Mouse (Mus musculus) 3T3-L1 (cell line): Measurements from ENCODE around the gene Pspn.
A peak's percentile ranks its signal among the peaks of the same experiment; 100 is the strongest.

Experiments used
- DNase-seq: peaks from one replicate; pipeline ENCODE4 v3.0.0-alpha.2; 2015; ENCODE audit warnings: low read depth, low spot score

The Pspn gene

GRCm38 (mm10) chr17:56996506-56996905 lies 3.3 kb downstream of the Pspn start:
- no peak for DNase-seq

GRCm38 (mm10) chr17:56995046-56995445 lies 4.8 kb downstream of the Pspn start:
- DNase-seq = no peak

DNA sequence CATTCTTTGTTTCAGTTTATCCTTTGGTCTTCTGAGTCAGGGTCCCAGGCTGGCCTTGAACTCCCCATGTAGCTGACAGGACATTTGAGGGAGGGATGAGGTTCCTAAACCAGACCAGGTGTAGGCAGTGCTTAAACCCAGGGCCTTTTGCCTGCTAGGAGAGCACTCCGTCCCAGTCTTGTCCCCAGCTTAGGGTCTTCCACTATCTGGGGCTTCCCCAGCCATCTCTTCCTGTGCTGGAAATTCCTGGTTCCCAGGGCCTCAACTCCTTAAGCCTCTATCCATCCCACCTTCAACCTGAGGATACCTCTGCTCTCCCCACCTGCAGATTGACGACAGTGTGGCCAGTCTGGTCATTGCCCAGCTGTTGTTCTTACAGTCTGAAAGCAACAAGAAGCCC lies 8.9 kb downstream of the Pspn start:
- DNase-seq = no peak

GRCm38 (mm10) chr17:56990115-56990746 lies 9.6 kb downstream of the Pspn start, which contains the start of gene Clpp:
TSS of gene Clpp (plus strand) at chr17:56990305.
- DNase-seq = peak; percentile 99

DNA sequence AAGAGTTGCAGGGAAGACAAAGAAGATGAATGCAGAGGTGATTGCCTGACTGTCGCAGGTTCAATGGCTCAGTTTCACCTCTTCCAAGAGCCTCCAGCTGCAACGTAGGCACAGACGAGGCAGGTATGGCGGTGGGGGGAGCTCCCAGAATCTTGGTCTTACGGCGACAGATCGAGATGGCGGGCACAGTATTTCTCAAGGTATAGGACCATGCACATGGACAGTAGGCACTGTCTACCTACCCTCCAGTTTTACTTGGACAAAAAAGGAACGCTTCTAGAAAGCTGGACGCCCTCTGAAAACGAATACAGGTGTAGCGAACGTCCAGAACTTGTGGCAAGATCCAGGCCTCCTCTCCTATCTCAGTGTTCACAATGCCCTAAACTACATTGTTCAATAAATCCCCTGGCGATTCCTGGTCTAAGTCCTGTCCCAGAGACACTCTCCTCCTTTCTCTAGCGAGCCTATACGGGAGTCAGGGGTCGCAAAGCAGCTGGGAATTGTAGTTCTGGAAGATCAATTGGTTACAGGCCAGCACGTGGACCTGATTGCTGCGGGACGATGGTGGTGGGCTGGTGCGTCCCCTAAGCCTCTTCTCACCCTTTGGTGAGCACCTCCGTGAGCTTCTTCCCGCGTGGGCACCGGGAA lies 10.2 kb downstream of the Pspn start:
- DNase-seq = peak; percentile 22

DNA sequence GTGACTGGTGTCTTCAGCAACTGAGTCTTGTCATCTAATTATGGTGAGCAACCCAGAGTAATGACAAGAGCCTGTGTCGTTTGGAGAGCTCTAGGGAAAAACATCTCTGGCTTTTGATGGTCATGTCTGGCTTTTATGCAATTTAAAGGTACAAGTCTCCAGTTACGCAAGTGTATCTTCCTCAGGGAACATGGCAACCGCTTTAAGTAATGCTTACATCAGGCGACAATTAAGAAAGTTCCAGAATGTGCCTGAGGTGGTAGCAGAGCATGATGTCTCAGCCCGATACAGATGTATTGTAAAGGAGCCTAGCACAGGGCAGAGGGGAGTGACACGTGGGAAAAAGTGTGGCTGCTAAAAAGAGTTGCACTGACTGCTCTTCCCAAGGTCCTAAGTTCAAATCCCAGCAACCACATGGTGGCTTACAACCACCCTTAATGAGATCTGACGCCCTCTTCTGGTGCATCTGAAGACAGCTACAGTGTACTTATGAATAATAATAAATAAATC lies 10.8 kb downstream of the Pspn start:
- DNase-seq = no peak

DNA sequence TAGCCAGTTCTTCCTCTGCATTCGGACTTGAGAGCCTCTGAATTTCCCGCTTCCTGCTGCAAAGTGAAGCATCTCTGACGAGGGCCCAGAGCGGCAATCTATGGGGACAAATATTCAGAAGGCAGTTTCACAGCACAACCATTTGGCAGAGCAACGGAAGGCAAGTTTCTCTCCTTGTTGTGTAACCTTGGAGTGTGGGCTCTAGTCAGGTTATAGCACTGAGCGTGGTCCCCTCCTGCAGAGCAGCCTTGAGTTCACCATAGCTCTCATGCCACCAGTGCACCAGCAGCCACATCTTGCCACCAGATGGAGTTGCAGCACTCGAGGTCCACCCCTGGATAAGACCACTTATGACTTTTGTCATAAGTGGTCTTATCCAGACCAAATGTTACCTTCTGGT lies 11.4 kb downstream of the Pspn start:
- no peak for DNase-seq

- peak; percentile 41 for DNase-seq
Measured at GRCm38 (mm10) chr17:56986105-56986805, 13.6 kb downstream of the Pspn start.

DNA sequence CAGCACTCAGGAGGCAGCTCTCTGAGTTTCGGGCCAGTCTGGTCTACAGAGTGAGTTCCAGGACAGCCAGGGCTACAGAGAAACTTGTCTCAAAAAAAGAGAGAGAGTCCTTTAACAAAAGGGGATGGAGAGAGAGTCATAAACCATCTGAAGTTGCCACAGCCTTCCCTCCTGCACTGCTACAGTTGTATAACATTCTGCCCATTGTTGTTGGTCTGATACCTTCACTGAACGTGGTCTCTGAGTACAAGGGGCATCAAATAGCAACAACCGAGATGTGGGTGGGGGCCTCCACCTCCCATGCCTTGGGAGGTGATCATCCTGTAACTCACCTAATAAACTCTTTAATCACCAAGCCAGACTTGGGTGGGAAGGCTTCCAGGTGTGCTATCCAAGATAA lies 14.2 kb downstream of the Pspn start:
- no peak for DNase-seq

DNA sequence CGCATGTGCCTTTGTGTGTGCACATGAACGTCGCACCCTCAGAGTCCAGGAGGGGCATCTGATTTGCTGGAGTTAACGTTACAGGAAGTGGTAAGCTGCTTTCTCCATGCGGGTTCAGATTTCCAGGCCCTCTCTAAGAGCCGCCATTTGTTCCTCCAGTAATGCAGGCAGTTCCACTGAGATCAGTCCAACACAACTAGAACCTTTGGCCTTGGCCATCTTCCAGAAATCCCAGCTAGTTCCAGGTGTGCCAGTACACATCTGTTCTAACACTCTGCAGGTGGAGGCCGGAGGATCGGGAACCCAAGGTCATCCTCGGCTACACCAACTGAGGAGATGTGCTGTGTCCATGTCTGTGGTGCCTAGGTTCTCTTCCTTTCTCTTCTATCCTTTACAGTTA lies 14.9 kb downstream of the Pspn start:
- no peak for DNase-seq

DNA sequence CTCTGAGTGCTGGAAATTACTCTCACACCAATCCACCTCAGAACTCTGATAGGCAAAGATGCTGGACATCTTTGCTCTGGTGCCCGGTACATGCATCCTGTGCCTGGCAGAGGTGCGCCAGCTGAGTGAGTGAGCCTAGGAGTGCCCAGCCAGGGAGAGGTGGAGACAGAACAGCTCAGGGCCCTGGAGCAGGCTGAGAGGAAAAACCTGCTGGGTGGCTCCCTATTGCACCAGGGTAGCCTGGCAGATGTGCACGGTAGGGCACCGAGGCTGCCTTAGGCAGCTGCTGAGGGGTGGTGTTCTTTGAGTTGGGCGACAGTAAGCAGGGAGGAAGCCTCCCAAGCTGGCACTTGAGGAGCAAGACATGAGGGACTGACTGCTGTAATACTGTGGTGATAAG lies 17.8 kb downstream of the Pspn start, which contains the start of gene Acer1:
Gene Acer1 (minus strand): TSS at position 114 of the 400 bp plus-strand sequence.
- DNase-seq = no peak

DNA sequence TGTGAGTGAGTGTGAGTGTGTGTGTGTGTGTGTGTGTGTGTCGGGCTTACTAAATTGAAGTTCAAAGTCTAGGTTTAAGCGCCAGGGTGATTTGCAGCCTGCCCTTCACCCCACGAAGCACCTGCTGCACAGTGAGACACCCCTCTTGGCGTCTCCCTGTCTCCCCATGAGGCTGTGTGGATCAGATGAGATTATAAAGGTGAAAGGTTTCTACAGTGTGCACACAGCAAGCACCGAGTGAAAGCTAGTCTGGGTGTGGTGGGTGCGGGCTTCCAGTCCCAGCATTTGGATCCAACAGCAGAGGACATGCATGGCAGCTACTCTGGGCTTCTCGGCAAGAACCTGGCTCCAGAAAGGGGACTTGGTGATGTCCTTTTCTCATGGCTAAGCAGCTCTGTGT lies 18.8 kb downstream of the Pspn start:
- no peak for DNase-seq

DNA sequence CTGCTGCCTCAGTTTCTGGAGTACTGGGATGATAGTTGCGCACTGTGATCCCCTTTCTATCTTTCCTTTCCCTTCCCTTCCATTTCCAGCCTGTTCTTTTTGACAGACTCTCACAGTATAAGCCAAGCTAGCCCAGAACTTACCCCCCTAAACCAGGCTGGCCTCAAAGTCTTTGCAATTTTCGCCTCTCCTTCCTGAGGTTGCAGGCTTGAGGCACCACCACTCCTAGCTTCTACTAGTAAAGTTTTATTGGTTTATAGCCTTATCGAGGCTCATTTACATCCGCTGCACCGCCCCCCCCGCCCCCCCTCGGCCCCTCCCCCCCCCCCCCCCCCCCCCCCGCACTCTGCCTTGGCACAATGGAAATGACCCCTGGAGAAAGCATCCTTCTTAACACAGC lies 20.3 kb downstream of the Pspn start:
- DNase-seq = no peak

DNA sequence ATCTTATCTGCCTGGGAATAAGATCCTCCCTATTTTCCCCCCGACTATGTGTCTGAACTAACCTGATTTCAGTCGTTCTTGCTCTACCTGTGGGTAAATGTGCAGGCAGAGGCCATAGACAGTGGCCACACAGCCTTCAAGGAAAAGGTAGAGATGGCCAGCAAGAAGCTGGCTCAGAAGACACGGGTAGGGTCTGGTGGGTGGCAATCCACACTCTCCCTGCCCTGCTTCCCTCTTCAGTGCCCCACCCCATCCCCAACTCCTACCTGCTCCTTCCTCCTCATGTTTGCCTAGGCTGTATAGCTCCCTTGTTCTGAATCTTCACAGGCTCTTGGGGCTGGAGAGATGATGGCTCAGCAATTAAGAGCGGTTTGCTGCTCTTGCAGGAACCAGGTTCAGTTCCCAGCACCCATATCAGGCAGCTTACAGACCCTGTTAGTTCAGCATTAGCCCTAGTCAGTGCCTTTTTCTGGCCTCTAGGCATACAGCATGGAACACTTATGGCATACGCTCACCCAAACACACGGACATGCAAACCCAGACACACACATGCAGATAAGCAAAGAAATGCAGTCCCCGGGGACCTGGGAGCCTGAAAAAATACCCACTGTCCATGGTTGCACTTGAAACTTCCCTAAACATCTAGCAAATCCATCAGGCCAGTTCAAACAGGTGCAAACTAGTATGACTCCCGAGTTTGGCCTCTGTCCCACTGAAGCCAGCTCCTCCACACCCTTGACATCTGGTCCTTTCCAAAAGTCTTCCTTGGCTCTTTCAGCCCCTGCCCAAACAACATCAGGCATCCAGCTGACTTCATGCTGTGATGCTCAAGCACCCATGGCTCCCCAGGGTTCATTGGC lies 23.1 kb downstream of the Pspn start:
- no peak for DNase-seq

DNA sequence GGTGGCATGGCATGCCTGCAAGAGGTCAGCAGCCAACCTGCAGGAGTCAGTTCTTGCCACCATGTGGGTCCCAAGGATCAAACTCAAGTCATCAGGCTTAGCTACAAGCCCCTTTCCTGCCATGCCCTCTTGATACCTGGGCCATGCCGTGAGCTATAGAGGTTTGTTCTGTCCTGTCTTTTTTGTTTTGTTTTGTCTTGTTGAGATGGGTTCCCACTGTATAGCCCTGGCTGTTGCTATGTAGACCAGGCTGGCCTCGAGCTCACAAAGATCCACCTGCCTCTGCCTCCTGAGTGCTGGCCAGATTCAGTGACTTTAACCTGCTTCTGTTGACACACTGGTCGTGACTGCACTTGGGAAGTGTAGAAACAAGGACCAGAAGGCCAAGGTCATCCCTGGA lies 24.4 kb downstream of the Pspn start:
- DNase-seq = no peak

DNA sequence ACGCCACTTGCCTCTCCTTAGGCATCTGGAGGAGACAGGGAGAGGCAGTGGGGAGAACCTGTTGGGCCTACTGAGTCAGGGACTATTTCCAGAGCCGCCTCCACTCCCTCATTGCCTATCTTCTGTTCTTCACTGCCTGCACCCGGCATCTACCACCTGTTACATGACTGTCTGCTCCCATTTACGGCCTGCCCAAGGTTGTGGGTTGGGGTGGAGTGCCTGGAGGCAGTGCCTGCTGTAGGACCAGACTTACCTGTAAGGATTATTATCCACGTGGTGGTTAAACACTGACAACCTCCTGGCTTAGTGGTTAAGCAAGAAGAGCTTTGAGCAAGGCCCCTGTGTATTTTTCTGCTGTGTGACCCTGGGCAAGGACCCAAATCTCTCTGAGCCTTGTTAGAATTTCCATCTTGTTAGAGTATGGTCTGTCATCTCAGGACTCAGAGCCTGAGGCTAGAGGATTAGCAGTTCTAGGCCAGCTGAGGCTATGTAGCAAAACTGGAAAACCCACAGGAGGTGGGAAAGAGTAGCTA lies 25.0 kb downstream of the Pspn start:
- DNase-seq = no peak

DNA sequence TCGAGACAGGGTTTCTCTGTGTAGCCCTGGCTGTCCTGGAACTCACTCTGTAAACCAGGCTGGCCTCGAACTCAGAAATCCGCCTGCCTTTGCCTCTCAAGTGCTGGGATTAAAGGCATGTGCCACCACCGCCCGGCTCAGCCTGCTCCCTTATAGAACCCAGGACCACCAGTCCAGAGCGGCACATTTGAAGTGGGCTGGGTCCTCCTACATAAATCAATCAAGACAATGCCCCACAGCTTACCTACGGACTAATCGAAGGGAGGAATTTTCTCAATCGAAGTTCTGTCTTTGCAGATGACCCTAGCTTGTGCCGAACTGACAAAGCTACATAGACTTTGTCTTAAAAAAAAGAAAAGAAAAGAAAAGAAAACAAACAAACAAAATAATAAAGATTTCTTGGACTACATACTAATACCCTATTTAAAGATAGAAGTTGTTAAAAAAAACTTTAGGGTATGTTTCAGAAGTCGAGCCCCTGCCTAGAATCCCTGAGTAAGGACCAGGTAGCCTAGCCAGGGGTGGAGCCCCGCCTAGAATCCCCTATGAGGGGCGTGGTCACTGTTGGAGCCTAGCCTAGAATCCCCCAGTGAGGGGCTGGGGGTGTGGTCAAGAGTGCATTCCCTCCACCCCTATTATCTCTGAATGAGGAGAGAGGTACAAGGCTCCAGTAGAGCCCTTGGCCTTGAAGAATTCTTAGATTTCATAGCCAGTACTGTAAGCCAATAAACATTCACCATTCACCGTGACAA lies 25.7 kb downstream of the Pspn start:
- DNase-seq = no peak

GRCm38 (mm10) chr17:56970081-56970480 lies 29.7 kb downstream of the Pspn start:
- no peak for DNase-seq

- no peak for DNase-seq
Measured at GRCm38 (mm10) chr17:56969321-56969720, 30.5 kb downstream of the Pspn start.

DNA sequence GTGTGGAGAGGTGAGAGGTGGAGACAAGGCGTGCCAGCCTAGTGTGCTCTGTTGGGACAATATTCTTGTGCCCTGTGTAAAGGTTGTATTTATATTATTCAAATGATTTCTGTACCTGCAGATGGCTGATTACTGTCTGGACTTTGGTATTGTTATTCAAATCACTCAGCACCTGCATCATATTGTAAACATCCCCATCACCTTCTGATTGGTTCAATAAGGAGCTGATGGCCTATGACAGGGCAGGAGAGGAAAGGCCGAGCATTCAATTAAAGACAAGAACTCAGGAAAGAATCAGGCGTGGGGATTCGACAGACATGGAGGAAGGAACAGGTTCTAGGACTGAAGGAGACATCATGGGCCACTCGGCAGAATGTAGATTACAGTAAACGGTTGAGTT lies 36.2 kb downstream of the Pspn start:
- no peak for DNase-seq
